Mouse (Mus musculus) CD8-positive naive resting alpha-beta T cell, adult 2 months (primary cell): Measurements from ENCODE around the gene Rph3al.
A peak's percentile ranks its signal among the peaks of the same experiment; 100 is the strongest.

Source experiments
- DNase-seq, 2 experiments: peaks; one replicate each; pipeline ENCODE4 v3.0.0; 2022; ENCODE audit warnings: low read depth in 2 of 2, low spot score in 2 of 2

Gene Rph3al

GRCm38 (mm10) chr11:75909702-75910429 is 28.4 kb downstream of the Rph3al start:
- DNase-seq, result no peak

GRCm38 (mm10) chr11:75907406-75907805 is 30.8 kb downstream of the Rph3al start:
- DNase-seq, result no peak

DNA sequence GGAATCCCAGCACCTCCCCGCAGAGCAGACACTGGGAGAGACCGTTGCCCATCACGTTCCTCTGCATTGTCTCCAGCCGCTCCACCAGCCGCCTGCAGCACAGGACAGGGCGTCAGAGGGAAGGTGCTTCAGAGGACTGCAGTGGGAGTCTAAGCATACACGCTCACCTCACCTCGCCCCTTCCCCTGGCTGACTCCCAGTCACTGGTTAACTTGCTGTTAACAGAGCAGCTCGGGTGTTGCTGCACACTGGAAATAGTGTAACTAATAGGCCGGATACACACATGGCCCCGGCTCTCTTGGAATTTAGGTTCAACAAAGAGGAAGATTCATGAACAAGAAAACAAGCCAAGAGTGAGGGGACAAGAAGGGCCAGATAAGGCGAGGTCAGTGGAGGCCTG is 31.7 kb downstream of the Rph3al start:
- no peak for DNase-seq

GRCm38 (mm10) chr11:75904982-75905381 is 33.2 kb downstream of the Rph3al start:
- DNase-seq, result no peak

GRCm38 (mm10) chr11:75904501-75904900 is 33.7 kb downstream of the Rph3al start:
- DNase-seq, result no peak

DNA sequence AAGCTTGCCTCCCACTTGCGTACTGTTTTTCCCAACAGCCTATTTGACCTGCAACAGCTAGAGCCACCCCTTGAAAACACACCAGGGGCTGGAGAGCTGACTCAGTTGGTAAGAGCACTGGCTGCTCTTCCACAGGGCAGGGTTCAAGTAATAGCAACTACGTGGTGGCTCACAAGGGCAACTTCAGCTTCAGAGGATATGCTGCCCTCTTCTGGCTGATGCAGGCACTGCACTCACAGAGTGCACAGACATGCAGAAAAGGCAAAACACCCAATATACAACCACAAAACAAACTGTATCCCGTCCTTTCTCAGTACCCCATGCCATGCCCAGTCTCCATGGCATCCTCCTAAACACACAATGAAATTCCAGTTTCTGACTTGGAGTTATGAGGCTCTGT is 34.7 kb downstream of the Rph3al start:
- peak; percentile 30 to 43 for DNase-seq

DNA sequence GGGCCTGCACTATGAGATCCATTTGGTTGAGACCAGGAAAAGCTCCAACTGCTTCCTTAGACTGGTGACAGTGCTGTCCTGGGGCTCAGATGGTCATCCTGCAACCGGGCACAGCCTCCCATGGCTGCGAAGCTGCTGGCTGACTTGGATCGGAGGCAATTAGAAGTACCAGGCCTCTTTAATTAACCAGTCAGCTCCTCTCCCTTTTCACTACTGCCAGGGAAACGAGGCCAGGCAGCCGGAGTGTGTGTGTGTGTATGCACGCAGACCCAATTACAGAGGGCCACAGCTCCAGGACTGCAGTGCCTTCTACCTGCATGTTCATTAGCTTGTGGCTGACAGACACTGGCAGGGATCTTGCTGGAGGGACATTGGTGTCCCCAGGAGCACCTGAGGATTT is 36.9 kb downstream of the Rph3al start:
- DNase-seq, result no peak

DNA sequence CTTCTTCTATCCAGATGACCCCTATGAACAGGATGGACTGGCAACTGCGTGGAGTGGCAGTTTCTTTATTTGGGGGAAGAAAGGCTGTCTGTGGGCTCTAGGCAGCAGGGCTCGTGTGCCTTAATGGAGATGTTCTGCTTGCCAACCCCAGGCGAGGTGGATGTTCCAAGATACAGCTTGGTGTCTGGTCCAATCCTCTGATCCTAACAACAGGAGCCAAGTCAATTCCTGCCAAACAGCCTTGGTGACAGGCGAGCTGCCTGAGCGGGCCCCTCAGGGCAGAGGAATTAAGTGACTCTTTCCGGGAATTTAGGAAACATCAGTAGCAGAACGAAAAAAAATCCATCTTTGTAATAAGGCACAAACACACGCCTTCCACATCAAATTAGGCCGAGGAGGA is 38.6 kb downstream of the Rph3al start:
- no peak for DNase-seq

DNA sequence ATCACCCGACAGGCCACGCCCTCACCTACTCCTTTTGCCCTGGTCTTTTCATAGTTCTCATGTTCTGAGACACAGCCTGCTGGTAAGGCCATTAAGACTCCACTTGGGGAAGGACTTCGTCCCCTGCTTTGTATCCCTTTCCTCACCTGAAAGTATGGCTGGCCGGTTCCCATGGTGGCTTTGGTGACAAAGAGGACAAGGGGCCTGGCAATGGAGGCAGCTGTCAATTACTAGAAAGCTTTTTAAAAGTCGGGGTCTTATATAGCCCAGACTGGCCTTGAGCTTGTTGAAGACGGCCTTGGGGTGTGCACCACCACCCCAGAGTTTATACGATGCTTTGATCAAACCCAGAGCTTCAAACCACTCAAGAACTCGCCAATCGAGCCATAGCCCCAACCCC is 39.7 kb downstream of the Rph3al start:
- DNase-seq, result no peak

GRCm38 (mm10) chr11:75894791-75895420 is 43.3 kb downstream of the Rph3al start:
- no peak for DNase-seq

DNA sequence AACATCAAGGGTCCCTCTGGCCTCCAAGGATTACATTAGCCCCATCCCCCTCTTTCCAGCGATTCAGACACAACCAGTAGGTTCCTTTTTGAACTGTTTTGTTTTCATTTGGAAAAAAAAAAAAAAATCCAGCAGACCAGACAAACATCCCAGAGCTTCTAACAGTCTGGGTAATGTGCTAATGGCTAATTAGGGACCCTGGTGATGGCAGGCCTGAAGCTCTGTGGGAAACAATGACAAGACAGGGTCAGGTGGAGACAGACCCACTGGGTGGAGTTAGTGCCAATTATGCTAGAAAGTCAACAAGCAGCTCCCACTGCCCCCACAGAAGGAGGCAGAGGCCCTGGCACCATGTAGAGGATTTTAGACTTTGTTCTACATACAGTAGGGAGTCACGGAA is 44.3 kb downstream of the Rph3al start:
- no peak for DNase-seq

DNA sequence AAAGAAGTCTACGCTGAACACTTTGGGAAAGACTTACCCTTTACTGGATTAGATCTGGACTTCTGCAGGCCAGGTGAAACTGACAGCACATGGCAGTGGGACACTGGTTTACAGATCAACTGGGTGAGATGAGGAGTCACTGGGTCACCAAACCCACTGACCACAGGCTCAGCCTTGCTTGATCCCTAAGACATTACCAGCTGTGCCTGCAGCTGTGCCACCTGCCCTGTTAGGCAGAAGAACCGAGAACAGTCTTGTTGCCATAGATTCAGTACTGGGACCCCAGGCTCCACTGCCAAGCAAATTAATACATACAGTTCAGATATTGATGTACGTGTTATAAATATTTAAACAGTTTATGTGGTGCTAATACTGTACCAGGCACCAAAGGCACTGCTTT is 50.9 kb downstream of the Rph3al start:
- no peak for DNase-seq

DNA sequence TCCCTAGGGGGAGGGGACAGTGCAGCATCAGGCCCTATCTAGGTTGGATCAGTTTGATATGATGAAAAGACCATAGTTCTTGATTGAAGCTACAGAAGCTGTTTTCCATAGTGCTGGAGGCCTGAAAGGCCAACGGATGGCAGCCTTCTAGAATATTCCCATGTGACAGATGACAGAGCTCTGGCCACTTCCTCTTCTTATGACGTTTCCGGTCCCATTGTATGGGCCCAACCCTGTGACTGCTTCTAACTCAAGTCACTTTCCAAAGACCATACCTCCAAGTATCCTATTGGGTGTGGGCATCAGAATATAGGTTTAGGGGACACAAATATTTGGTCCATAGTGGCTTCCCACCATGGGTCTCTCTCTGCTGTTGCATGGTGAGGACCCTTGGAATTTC is 57.0 kb downstream of the Rph3al start:
- no peak for DNase-seq

- no peak for DNase-seq
Observed at GRCm38 (mm10) chr11:75880064-75880463, 58.2 kb downstream of the Rph3al start.

- DNase-seq, result no peak
Observed at GRCm38 (mm10) chr11:75878460-75878859, 59.8 kb downstream of the Rph3al start.

GRCm38 (mm10) chr11:75876043-75876780 is 62.0 kb downstream of the Rph3al start:
- DNase-seq, result no peak

DNA sequence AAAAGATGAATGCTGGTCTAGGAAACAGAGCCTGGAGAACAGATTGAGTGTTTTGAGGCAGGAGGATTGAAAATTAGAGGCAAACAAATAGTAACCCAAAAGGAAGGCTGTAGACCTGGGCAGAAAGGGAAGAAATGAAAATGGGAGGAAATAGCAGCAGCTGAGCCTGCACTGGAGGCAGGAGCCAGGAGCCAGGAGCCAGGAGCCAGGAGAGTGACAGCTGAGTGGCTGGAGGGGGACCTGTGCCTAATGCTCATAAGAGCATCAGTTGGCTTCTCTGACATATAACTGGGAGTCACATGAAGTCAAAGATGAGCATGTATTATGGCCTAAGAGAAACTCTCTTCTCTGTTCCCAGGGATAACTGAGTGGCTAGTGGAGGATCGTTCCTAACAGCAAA is 66.5 kb downstream of the Rph3al start:
- DNase-seq, result no peak

DNA sequence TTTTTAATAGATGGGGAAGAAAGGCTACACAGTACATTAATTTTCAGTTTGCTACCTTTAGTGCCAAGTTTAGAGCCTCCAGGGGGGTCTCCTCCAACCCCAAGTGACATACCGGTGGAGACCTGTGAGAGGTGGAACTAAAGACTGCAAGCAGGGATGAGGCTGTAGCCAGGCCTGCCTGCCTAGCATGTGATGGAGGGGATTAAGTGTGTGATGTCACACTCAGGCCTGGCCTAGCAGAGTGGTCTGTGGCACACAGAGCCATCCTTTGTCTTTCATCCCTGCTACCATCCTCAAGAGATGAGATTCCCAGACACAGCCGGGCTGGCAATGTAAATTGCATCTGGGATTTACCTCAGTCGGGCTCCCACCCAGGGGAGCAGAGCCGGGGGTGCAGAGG is 67.3 kb downstream of the Rph3al start:
- no peak for DNase-seq

- no peak for DNase-seq
Observed at GRCm38 (mm10) chr11:75870386-75870785, 67.8 kb downstream of the Rph3al start.

DNA sequence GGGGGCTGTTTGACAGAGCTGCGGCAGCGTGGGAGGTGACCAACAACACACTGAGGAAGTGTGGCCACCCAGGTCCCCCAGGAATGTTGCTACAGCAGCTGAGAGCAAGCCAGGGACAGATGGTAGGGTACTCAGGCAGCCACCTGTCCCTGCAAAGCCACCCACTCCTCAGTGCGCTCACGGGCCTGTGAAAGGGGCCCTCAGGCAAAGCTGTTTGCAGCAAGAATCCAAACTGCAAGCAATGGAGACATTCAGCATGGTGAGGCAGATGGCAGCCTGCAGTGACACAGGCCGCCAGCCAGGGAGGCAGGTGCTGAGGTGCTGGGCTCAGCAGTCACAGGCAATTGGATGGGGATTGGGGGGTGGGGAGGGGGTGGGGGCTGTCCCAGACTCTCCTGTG is 68.3 kb downstream of the Rph3al start:
- DNase-seq, result no peak

GRCm38 (mm10) chr11:75866861-75867260 is 71.4 kb downstream of the Rph3al start:
- DNase-seq, result no peak

- DNase-seq, result no peak
Observed at GRCm38 (mm10) chr11:75865859-75866258, 72.4 kb downstream of the Rph3al start.
